Mouse (Mus musculus): ENCODE data around the gene Ccdc89. TPM values are rescaled to one million over a fixed set of nuclear protein-coding genes. Genes with fewer than 3 reads are reported as not detected.

Gene Ccdc89
- polyA plus RNA-seq (2012; rRNA removed): 0.49 and 0.89 TPM in 2 replicates

GRCm38 (mm10) chr7:90426020-90427001 is at the start of gene Ccdc89:
Gene Ccdc89 (plus strand): TSS chr7:90426577.
- no peak for DNase-seq (ENCODE audit: low read depth)

- DNase-seq (ENCODE audit: low read depth): no peak
These were observed 42.0 kb upstream of the Ccdc89 start for GRCm38 (mm10) chr7:90384411-90384810.

GRCm38 (mm10) chr7:90386885-90387459 is 39.4 kb upstream of the Ccdc89 start:
- DNase-seq (ENCODE audit: low read depth): no peak

- no peak for DNase-seq (ENCODE audit: low read depth)
These were observed 36.6 kb upstream of the Ccdc89 start for GRCm38 (mm10) chr7:90389765-90390164.

GRCm38 (mm10) chr7:90395073-90395472 is 31.3 kb upstream of the Ccdc89 start:
- no peak for DNase-seq (ENCODE audit: low read depth)

GRCm38 (mm10) chr7:90395928-90396327 is 30.4 kb upstream of the Ccdc89 start:
- DNase-seq (ENCODE audit: low read depth): no peak

- DNase-seq (ENCODE audit: low read depth): no peak
These were observed 16.4 kb upstream of the Ccdc89 start for GRCm38 (mm10) chr7:90409934-90410333.

- DNase-seq (ENCODE audit: low read depth): no peak
These were observed 629 bp downstream of the Ccdc89 start for GRCm38 (mm10) chr7:90427006-90427405.

- DNase-seq (ENCODE audit: low read depth): no peak
These were observed 5.8 kb downstream of the Ccdc89 start for GRCm38 (mm10) chr7:90432221-90432620.

GRCm38 (mm10) chr7:90440044-90440443 is 13.7 kb downstream of the Ccdc89 start:
- no peak for DNase-seq (ENCODE audit: low read depth)

GRCm38 (mm10) chr7:90442070-90442469 is 15.7 kb downstream of the Ccdc89 start:
- DNase-seq (ENCODE audit: low read depth): no peak

- peak; percentile 79 for DNase-seq (ENCODE audit: low read depth)
These were observed 16.2 kb downstream of the Ccdc89 start, which contains the start of gene Crebzf for GRCm38 (mm10) chr7:90442518-90443080. Gene Crebzf (plus strand): TSS chr7:90442729.

GRCm38 (mm10) chr7:90443101-90444091 is 17.0 kb downstream of the Ccdc89 start:
- DNase-seq (ENCODE audit: low read depth): no peak

- no peak for DNase-seq (ENCODE audit: low read depth)
These were observed 17.8 kb downstream of the Ccdc89 start for GRCm38 (mm10) chr7:90444206-90444605.

- DNase-seq (ENCODE audit: low read depth): no peak
These were observed 29.9 kb downstream of the Ccdc89 start for GRCm38 (mm10) chr7:90456149-90456844.

GRCm38 (mm10) chr7:90456845-90457468 is 30.6 kb downstream of the Ccdc89 start, which contains the start of gene Tmem126a:
Gene Tmem126a (minus strand): TSS chr7:90457229.
- DNase-seq (ENCODE audit: low read depth): no peak

- DNase-seq (ENCODE audit: low read depth): no peak
These were observed 31.1 kb downstream of the Ccdc89 start for GRCm38 (mm10) chr7:90457517-90457916.

- no peak for DNase-seq (ENCODE audit: low read depth)
These were observed 34.0 kb downstream of the Ccdc89 start for GRCm38 (mm10) chr7:90460330-90460729.

GRCm38 (mm10) chr7:90460930-90461329 is 34.6 kb downstream of the Ccdc89 start:
- DNase-seq (ENCODE audit: low read depth): no peak

GRCm38 (mm10) chr7:90461441-90461840 is 35.1 kb downstream of the Ccdc89 start:
- DNase-seq (ENCODE audit: low read depth): no peak
